Mouse (Mus musculus) forebrain, embryonic 15.5 days (tissue): ENCODE data around the gene Wnt1. TPM values are rescaled to one million over a fixed set of nuclear protein-coding genes. Genes with fewer than 3 reads are reported as not detected.
A peak's percentile ranks its signal among the peaks of the same experiment; 100 is the strongest.

ENCODE experiments used
- ATAC-seq: fragments of 200-750 bp; cut with Nextera tagmentation; replicated peaks from 2 replicates; pipeline ENCODE4 v1.8.0; 2017; ENCODE audit warnings: mild to moderate bottlenecking, moderate TSS enrichment, moderate library complexity
- H3K27ac ChIP-seq: fragments of 300-500 bp; sonication (generic); replicated peaks from 2 replicates; pipeline ENCODE4 v1.5.1; 2015; ENCODE audit warnings: mild to moderate bottlenecking, inconsistent platforms
- H3K27me3 ChIP-seq: fragments of 300-500 bp; sonication (generic); 2 replicates; pipeline ENCODE4 v1.6.1; 2015; ENCODE audit warnings: inconsistent platforms
- H3K36me3 ChIP-seq: fragments of 300-500 bp; sonication (generic); 2 replicates; pipeline ENCODE4 v1.6.1; 2015; ENCODE audit warnings: mild to moderate bottlenecking, inconsistent platforms
- H3K4me1 ChIP-seq: fragments of 300-500 bp; sonication (generic); 2 replicates; pipeline ENCODE4 v1.6.1; 2015; ENCODE audit warnings: inconsistent platforms
- H3K4me2 ChIP-seq: fragments of 300-500 bp; sonication (generic); replicated peaks from 2 replicates; pipeline ENCODE4 v1.6.1; 2015; ENCODE audit warnings: mild to moderate bottlenecking, inconsistent platforms
- H3K4me3 ChIP-seq: fragments of 300-500 bp; sonication (generic); 2 replicates; pipeline ENCODE4 v1.5.1; 2015; ENCODE audit warnings: mild to moderate bottlenecking, inconsistent platforms
- H3K9ac ChIP-seq: fragments of 300-500 bp; sonication (generic); replicated peaks from 2 replicates; pipeline ENCODE4 v1.6.1; 2015; ENCODE audit warnings: mild to moderate bottlenecking, inconsistent platforms
- H3K9me3 ChIP-seq: fragments of 300-500 bp; sonication (generic); 2 replicates; pipeline ENCODE4 v1.6.1; 2016; ENCODE audit warnings: inconsistent platforms
- WGBS: fragments of 180-500 bp; shearing (Covaris S2); methylation state at CpG from one replicate; pipeline ENCODE4 v1.1.7; 2015; ENCODE audit warnings: mixed read lengths; 5-methylcytosine and 5-hydroxymethylcytosine counted together
- polyA plus RNA-seq: library from polyadenylated mRNA; unstranded; fragments of >200 nt; fragmentation: Nextera tagmentation; extraction: Ambion mirVana; gene quantifications from 2 replicates; pipeline ENCODE4 v1.2.1, GENCODE M21; 2015

Gene Wnt1
- polyA plus RNA-seq, 1 experiment from 2014 or later = 0.25 TPM

DNA sequence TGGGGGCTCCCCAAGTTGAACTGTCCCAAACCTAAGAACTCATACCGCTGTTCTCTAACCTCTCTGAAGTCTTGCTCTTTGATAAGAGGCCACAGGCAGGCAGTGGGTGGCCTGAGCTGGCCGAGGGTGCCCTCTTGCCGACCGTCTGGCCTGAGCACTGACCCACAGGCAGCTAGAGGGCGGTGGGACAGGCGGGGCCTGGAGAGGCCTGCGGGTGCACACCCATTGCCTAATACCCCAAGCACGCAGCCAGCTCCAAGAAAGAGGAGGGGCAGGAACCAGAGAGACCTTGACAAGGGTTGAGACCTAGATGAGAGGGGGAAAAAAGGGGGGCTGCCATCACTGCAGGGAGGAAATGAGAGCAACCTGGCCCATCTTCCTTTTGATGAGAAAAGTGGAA lies 9.6 kb upstream of the Wnt1 start:
- no peak for ATAC-seq
- Histone ChIP-seq H3K27ac (no peak overlapping the region), H3K36me3 (no peaks in the 10 kb centered on the region), H3K27me3 (peaks cover 81% of the 10 kb centered on the region), H3K9me3 (no peaks in the 10 kb centered on the region), H3K4me1 (peaks cover 20% of the 10 kb centered on the region), H3K4me2 (no peak overlapping the region), H3K4me3 (no peak overlapping the region), H3K9ac (no peak overlapping the region)
- 3% methylated on average over 8 of the region's 8 CpGs for WGBS

DNA sequence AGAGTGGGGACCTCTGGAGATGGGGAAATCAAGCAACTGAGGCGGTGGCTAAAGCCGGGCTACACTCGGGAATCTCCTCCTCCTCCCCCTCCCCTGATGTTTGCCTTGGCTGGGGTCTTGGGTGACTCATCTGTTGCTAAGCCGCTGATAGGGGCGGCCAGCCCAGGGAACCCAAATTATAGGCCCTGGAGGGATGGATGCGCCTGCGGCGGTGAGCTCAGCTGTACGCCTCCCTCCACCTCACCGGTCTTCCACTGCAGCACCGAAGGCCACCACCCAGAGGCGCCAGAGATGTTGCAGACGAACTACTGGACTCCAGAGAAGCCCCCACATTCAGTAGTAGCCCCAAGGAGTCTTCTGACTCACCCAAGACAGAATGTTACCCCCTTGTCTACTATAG lies 9.1 kb upstream of the Wnt1 start:
- H3K36me3 ChIP-seq = no peaks in the 10 kb centered on the region
- H3K4me2 ChIP-seq = no peak overlapping the region
- no peak overlapping the region for H3K4me3 ChIP-seq
- H3K27me3 ChIP-seq = peaks cover 81% of the 10 kb centered on the region
- H3K27ac ChIP-seq = no peak overlapping the region
- 2% methylated on average over 13 of the region's 13 CpGs for WGBS
- no peaks in the 10 kb centered on the region for H3K9me3 ChIP-seq
- H3K4me1 ChIP-seq = peaks cover 20% of the 10 kb centered on the region
- H3K9ac ChIP-seq = no peak overlapping the region
- ATAC-seq = no peak

DNA sequence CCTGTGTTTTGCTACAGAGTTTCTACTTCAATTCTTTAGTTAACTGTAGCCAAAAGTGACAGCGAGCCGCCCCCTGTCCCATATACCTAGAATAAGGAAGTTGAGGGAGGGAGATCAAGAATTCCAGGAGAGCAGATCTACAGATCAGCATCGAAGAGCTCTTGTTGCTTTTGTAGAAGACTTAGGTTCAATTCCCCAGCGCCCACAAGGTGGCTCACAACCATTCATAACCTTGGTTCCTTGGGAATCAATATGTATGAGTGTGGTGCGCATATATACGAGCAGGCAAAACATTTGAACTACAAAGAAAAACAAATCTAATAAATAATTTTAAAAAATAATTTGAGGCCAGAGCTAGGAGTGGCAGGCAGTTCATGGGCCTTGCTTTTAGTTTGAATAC lies 8.5 kb upstream of the Wnt1 start:
- Histone ChIP-seq H3K9me3 (no peaks in the 10 kb centered on the region), H3K27me3 (peaks cover 79% of the 10 kb centered on the region), H3K9ac (no peak overlapping the region), H3K27ac (no peak overlapping the region), H3K4me3 (no peak overlapping the region), H3K4me2 (no peak overlapping the region), H3K36me3 (no peaks in the 10 kb centered on the region), H3K4me1 (peaks cover 18% of the 10 kb centered on the region)
- ATAC-seq = no peak
- WGBS = 23% methylated on average over 6 of the region's 6 CpGs

DNA sequence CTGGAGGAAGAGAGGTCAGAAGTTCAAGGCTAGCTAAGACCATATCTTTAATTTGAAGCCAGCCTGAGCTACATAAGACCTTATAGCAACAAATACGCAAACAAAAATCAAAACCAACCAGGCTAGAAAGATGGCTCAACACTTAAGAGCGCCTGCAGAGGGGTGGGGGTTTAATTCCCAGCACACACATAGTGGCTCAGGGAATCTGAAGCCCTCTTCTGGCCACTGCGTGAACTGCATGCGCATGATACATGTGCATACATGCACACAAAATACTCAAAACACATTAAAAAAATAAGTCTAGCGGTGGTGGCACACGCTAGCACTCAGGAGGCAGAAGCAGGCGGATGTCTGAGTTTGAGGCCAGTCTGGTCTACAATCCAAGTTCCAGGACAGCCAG lies 3.9 kb upstream of the Wnt1 start:
- no peak overlapping the region for H3K4me3 ChIP-seq
- H3K4me1 ChIP-seq = peaks cover under 1% of the 10 kb centered on the region
- no peaks in the 10 kb centered on the region for H3K9me3 ChIP-seq
- WGBS = 39% methylated on average over 7 of the region's 7 CpGs
- no peaks in the 10 kb centered on the region for H3K36me3 ChIP-seq
- no peak for ATAC-seq
- H3K4me2 ChIP-seq = no peak overlapping the region
- peaks cover 80% of the 10 kb centered on the region for H3K27me3 ChIP-seq
- H3K27ac ChIP-seq = no peak overlapping the region
- H3K9ac ChIP-seq = no peak overlapping the region

DNA sequence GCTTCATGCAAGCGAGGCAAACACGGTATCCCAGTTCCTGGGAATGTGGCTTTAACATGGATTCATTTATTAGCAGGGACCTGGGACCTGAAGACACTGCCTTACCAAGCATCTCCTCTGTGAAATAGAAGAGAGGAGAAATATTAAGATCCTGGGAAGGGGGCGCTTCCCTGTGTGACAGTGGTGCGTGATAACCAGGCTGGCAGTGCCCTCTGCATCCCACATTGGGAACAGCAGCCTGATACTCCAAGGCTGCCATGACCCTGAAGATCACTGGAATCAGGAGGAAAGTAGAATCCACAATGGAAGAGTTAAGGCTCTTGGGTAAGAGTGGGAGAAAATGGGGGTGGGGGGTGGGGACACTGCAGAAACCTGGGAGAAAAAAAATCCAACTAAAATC lies 1.7 kb upstream of the Wnt1 start:
- Histone ChIP-seq H3K4me2 (no peak overlapping the region), H3K27me3 (peaks cover 84% of the 10 kb centered on the region), H3K9ac (no peak overlapping the region), H3K27ac (no peak overlapping the region), H3K4me1 (peaks cover 18% of the 10 kb centered on the region), H3K9me3 (no peaks in the 10 kb centered on the region), H3K36me3 (no peaks in the 10 kb centered on the region), H3K4me3 (no peak overlapping the region)
- no peak for ATAC-seq
- WGBS = 31% methylated on average over 4 of the region's 4 CpGs

DNA sequence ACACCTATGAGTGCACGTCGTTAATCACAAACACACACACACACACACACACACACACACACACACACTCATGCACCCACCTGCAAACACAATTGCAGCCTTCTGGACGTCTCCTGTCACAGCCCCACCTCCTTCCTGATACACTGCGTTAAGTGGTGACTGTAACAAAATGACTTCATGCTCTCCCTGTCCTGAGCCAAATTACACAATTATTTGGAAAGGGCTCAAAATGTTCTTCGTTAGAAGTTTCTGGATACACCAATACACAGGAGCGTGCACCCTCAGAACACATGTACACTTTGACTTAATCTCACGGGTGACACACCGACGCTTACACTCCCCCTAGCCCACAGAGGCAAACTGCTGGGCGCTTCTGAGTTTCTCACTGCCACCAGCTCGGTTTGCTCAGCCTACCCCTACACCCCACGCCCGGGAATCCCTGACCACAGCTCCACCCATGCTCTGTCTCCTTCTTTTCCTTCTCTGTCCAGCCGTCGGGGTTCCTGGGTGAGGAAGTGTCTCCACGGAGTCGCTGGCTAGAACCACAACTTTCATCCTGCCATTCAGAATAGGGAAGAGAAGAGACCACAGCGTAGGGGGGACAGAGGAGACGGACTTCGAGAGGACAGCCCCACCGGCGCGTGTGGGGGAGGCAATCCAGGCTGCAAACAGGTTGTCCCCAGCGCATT lies 541 bp upstream of the Wnt1 start:
- ATAC-seq = no peak
- H3K27me3 ChIP-seq = peaks cover 94% of the 10 kb centered on the region
- no peaks in the 10 kb centered on the region for H3K9me3 ChIP-seq
- H3K27ac ChIP-seq = no peak overlapping the region
- no peak overlapping the region for H3K9ac ChIP-seq
- H3K4me1 ChIP-seq = peaks cover 18% of the 10 kb centered on the region
- H3K4me3 ChIP-seq = no peak overlapping the region
- no peak overlapping the region for H3K4me2 ChIP-seq
- no peaks in the 10 kb centered on the region for H3K36me3 ChIP-seq
- 8% methylated on average over 24 of the region's 24 CpGs for WGBS

DNA sequence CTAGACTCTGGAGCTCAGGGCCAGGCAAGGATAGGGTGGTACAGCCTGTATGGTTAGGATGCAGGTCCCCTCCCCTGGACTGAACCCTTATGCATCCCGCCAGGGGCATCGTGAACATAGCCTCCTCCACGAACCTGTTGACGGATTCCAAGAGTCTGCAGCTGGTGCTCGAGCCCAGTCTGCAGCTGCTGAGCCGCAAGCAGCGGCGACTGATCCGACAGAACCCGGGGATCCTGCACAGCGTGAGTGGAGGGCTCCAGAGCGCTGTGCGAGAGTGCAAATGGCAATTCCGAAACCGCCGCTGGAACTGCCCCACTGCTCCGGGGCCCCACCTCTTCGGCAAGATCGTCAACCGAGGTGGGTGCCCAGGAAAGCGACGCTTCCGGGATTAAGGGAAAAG lies 1.1 kb downstream of the Wnt1 start:
- Histone ChIP-seq H3K36me3 (no peaks in the 10 kb centered on the region), H3K4me1 (peaks cover 18% of the 10 kb centered on the region), H3K4me2 (no peak overlapping the region), H3K9ac (no peak overlapping the region), H3K27ac (no peak overlapping the region), H3K9me3 (no peaks in the 10 kb centered on the region), H3K27me3 (peaks cover 98% of the 10 kb centered on the region), H3K4me3 (no peak overlapping the region; the same call in 1 of the 2 replicates)
- under 1% methylated on average over 23 of the region's 23 CpGs for WGBS
- ATAC-seq = no peak

DNA sequence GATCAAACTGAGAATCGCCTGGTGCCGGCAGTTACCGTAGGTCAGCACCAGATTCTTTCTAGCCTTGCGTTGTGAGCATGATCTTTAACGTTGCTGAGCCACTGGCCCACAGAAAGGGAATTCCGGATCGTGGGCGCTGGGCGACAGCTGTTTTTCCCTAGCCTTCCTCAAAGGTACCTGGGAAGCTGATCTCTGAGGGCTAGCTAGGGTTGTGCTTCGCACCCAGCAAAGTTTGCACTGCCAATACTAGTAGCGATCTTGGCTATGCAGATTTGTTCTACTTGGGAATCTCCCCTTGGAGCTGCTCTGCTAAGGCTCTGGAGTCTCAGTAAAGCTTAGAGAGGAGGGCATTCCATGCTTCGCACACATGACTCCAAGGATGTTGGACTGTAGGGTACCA lies 1.6 kb downstream of the Wnt1 start:
- no peak overlapping the region for H3K4me2 ChIP-seq
- WGBS = under 1% methylated on average over 12 of the region's 12 CpGs
- ATAC-seq = no peak

DNA sequence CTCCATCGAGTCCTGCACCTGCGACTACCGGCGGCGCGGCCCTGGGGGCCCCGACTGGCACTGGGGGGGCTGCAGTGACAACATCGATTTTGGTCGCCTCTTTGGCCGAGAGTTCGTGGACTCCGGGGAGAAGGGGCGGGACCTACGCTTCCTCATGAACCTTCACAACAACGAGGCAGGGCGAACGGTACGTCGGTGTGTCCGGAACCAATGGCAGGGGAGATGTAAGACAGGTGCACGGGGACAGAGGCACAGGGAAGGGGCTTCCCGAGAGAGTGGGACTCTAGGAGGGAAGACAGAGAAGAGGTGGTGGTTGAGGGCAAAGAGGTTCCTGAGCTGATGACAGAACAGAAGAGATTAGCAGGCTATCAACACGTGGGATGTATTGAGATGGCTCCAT lies 2.1 kb downstream of the Wnt1 start:
- no peak for ATAC-seq
- H3K27me3 ChIP-seq = peaks cover 98% of the 10 kb centered on the region
- H3K4me1 ChIP-seq = peaks cover 19% of the 10 kb centered on the region
- H3K4me3 ChIP-seq = peak overlapping the region; percentile 41; the same call in 1 of the 2 replicates
- no peak overlapping the region for H3K4me2 ChIP-seq
- under 1% methylated on average over 23 of the region's 23 CpGs for WGBS
- no peaks in the 10 kb centered on the region for H3K36me3 ChIP-seq
- no peaks in the 10 kb centered on the region for H3K9me3 ChIP-seq
- H3K9ac ChIP-seq = no peak overlapping the region
- no peak overlapping the region for H3K27ac ChIP-seq

More for the DNA sequence above, 1.6 kb downstream of the Wnt1 start:
- Histone ChIP-seq H3K9me3 (no peaks in the 10 kb centered on the region), H3K4me1 (peaks cover 18% of the 10 kb centered on the region), H3K9ac (no peak overlapping the region), H3K27ac (no peak overlapping the region), H3K27me3 (peaks cover 98% of the 10 kb centered on the region), H3K36me3 (no peaks in the 10 kb centered on the region), H3K4me3 (no peak overlapping the region)

DNA sequence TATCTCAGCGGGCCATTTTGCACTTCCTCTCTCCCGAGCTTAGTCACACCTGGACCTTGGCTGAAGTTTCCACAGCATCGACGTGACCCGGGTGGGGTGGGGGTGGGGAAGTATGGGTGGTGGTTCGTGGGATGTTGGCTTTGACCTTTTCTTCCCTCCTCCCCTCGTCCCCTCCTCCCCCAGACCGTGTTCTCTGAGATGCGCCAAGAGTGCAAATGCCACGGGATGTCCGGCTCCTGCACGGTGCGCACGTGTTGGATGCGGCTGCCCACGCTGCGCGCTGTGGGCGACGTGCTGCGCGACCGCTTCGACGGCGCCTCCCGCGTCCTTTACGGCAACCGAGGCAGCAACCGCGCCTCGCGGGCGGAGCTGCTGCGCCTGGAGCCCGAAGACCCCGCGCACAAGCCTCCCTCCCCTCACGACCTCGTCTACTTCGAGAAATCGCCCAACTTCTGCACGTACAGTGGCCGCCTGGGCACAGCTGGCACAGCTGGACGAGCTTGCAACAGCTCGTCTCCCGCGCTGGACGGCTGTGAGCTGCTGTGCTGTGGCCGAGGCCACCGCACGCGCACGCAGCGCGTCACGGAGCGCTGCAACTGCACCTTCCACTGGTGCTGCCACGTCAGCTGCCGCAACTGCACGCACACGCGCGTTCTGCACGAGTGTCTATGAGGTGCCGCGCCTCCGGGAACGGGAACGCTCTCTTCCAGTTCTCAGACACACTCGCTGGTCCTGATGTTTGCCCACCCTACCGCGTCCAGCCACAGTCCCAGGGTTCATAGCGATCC lies 2.8 kb downstream of the Wnt1 start:
- H3K36me3 ChIP-seq = no peaks in the 10 kb centered on the region
- no peak overlapping the region for H3K27ac ChIP-seq
- H3K27me3 ChIP-seq = peaks cover 96% of the 10 kb centered on the region
- H3K9ac ChIP-seq = peak overlapping the region; percentile 32
- peak overlapping the region; percentile 49 for H3K4me2 ChIP-seq
- under 1% methylated on average over 74 of the region's 75 CpGs for WGBS
- ATAC-seq = peak; percentile 49; the same call in 1 of the 2 replicates
- peak overlapping the region; percentile 41 for H3K4me3 ChIP-seq
- no peaks in the 10 kb centered on the region for H3K9me3 ChIP-seq
- peaks cover 24% of the 10 kb centered on the region for H3K4me1 ChIP-seq

DNA sequence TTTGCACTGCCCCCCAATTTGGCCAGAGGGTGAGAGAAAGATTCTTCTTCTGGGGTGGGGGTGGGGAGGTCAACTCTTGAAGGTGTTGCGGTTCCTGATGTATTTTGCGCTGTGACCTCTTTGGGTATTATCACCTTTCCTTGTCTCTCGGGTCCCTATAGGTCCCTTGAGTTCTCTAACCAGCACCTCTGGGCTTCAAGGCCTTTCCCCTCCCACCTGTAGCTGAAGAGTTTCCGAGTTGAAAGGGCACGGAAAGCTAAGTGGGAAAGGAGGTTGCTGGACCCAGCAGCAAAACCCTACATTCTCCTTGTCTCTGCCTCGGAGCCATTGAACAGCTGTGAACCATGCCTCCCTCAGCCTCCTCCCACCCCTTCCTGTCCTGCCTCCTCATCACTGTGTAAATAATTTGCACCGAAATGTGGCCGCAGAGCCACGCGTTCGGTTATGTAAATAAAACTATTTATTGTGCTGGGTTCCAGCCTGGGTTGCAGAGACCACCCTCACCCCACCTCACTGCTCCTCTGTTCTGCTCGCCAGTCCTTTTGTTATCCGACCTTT lies 3.6 kb downstream of the Wnt1 start:
- no peaks in the 10 kb centered on the region for H3K9me3 ChIP-seq
- WGBS = 3% methylated on average over 13 of the region's 13 CpGs
- H3K27me3 ChIP-seq = peaks cover 95% of the 10 kb centered on the region
- no peak for ATAC-seq
- H3K36me3 ChIP-seq = no peaks in the 10 kb centered on the region
- H3K4me1 ChIP-seq = peaks cover 31% of the 10 kb centered on the region
- no peak overlapping the region for H3K9ac ChIP-seq
- H3K4me2 ChIP-seq = peak overlapping the region; percentile 49
- no peak overlapping the region for H3K27ac ChIP-seq
- H3K4me3 ChIP-seq = peak overlapping the region; percentile 41

DNA sequence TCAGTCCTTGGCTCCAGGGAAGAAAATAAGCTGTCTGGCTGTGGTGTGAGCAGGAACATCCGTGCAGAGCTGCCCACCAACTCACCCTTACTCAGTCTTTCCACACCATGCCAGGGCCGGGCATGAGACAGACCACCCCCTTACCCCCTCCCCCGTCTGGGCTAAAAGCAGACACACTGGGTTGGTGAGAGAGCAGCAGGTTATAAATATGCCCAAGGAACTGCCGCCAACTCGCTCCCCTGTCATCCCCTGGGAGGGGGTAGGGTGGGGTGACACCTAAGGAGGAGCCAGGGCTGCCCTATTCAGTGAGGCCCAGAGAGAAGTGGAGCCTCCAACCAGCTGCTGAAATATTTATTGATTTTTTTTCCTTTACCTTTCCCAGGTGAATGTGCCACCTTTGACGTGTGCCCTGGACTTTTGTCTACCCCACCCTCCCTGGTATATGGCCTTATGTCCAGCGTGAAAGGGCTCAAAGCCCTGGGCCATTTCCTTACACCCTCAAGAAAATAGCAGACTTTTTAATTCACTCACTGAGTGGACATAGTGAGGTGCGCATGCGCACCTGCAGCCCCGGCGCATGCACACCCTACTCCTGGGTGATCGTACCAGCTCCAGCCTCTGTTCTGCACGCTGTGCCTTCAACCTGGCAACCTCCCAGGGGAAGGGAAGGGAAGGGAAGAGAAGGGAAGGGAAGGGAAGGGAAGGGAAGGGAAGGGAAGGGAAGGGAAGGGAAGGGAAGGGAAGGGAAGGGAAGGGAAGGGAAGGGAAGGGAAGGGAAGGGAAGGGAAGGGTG lies 7.3 kb downstream of the Wnt1 start:
- Histone ChIP-seq H3K27me3 (peaks cover 95% of the 10 kb centered on the region), H3K9me3 (no peaks in the 10 kb centered on the region), H3K9ac (no peak overlapping the region), H3K4me3 (no peak overlapping the region), H3K36me3 (no peaks in the 10 kb centered on the region), H3K4me2 (no peak overlapping the region), H3K4me1 (peaks cover 24% of the 10 kb centered on the region), H3K27ac (no peak overlapping the region)
- 4% methylated on average over 13 of the region's 13 CpGs for WGBS
- ATAC-seq = no peak; the same call in 1 of the 2 replicates
